Mouse (Mus musculus): Measurements from ENCODE around the gene 1700022I11Rik. TPM values are rescaled to one million over a fixed set of nuclear protein-coding genes. Genes with fewer than 3 reads are reported as not detected.

1700022I11Rik gene
- polyA plus RNA-seq, 1 experiment from 2014 or later: 0.51 TPM

GRCm38 (mm10) chr4:43002756-43003439 is 33.5 kb downstream of the 1700022I11Rik start:
- Histone ChIP-seq H3K4me3 (no peak overlapping the region), H3K9ac (no peak overlapping the region), H3K27ac (replicated peaks) (no peak overlapping the region), H3K9me3 (no peaks in the 10 kb centered on the region), H3K36me3 (peaks cover 20% of the 10 kb centered on the region; the same call in 1 of the 2 replicates), H3K4me2 (no peak overlapping the region), H3K27me3 (replicated peaks) (no peaks in the 10 kb centered on the region), H3K4me1 (peaks cover 11% of the 10 kb centered on the region)
- 75% methylated on average over 12 of the region's 12 CpGs for WGBS
- ATAC-seq (ENCODE audit: extremely low read depth, insufficient number of reproducible peaks, low FRiP score, low TSS enrichment): no peak

GRCm38 (mm10) chr4:43004951-43005350 is 35.5 kb downstream of the 1700022I11Rik start:
- no peak overlapping the region for H3K4me3 ChIP-seq
- H3K4me1 ChIP-seq: peaks cover 10% of the 10 kb centered on the region
- 85% methylated on average over 3 of the region's 3 CpGs for WGBS

GRCm38 (mm10) chr4:43005765-43006164 is 36.4 kb downstream of the 1700022I11Rik start:
- H3K4me3 ChIP-seq: no peak overlapping the region
- peaks cover 18% of the 10 kb centered on the region; the same call in 1 of the 2 replicates for H3K36me3 ChIP-seq
- no peak for ATAC-seq (ENCODE audit: extremely low read depth, insufficient number of reproducible peaks, low FRiP score, low TSS enrichment)
- no peaks in the 10 kb centered on the region for H3K9me3 ChIP-seq
- H3K9ac ChIP-seq: no peak overlapping the region
- WGBS: 64% methylated on average over 2 of the region's 2 CpGs
- no peak overlapping the region for H3K27ac ChIP-seq (replicated peaks)
- peaks cover 12% of the 10 kb centered on the region for H3K4me1 ChIP-seq
- no peaks in the 10 kb centered on the region for H3K27me3 ChIP-seq (replicated peaks)
- no peak overlapping the region for H3K4me2 ChIP-seq

More at GRCm38 (mm10) chr4:43004951-43005350, 35.5 kb downstream of the 1700022I11Rik start:
- Histone ChIP-seq H3K27me3 (replicated peaks) (no peaks in the 10 kb centered on the region), H3K9ac (no peak overlapping the region), H3K27ac (replicated peaks) (no peak overlapping the region), H3K4me2 (no peak overlapping the region), H3K9me3 (no peaks in the 10 kb centered on the region), H3K36me3 (peaks cover 18% of the 10 kb centered on the region; the same call in 1 of the 2 replicates)
- ATAC-seq (ENCODE audit: extremely low read depth, insufficient number of reproducible peaks, low FRiP score, low TSS enrichment): no peak

- Histone ChIP-seq H3K27ac (replicated peaks) (peak within 1 kb of the TSS; percentile 46; the same call in 1 of the 2 replicates), H3K9me3 (no peaks in the 10 kb centered on the region), H3K4me2 (peak within 1 kb of the TSS; percentile 81), H3K9ac (peak within 1 kb of the TSS; percentile 84), H3K27me3 (replicated peaks) (no peaks in the 10 kb centered on the region), H3K36me3 (peaks cover 8% of the 10 kb centered on the region; the same call in 1 of the 2 replicates), H3K4me1 (peaks cover 21% of the 10 kb centered on the region), H3K4me3 (peak within 1 kb of the TSS; percentile 71)
- under 1% methylated on average over 37 of the region's 37 CpGs for WGBS
- ATAC-seq (ENCODE audit: extremely low read depth, insufficient number of reproducible peaks, low FRiP score, low TSS enrichment): peak; percentile 75
Observed at GRCm38 (mm10) chr4:43010161-43011038, 41.0 kb downstream of the 1700022I11Rik start, which contains the start of gene Fancg. Fancg (minus strand) TSS chr4:43010506.

GRCm38 (mm10) chr4:43012091-43012490 is 42.7 kb downstream of the 1700022I11Rik start:
- ATAC-seq (ENCODE audit: extremely low read depth, insufficient number of reproducible peaks, low FRiP score, low TSS enrichment): no peak
- H3K27ac ChIP-seq (replicated peaks): no peak overlapping the region
- no peaks in the 10 kb centered on the region for H3K9me3 ChIP-seq
- H3K4me1 ChIP-seq: peaks cover 21% of the 10 kb centered on the region
- no peak overlapping the region for H3K4me3 ChIP-seq
- no peak overlapping the region for H3K4me2 ChIP-seq
- peaks cover 7% of the 10 kb centered on the region for H3K36me3 ChIP-seq
- H3K9ac ChIP-seq: no peak overlapping the region
- WGBS: 94% methylated on average over 1 of the region's 1 CpGs
- no peaks in the 10 kb centered on the region for H3K27me3 ChIP-seq (replicated peaks)

GRCm38 (mm10) chr4:43018156-43018555 is 48.8 kb downstream of the 1700022I11Rik start:
- H3K36me3 ChIP-seq: peaks cover 68% of the 10 kb centered on the region
- no peak overlapping the region for H3K4me2 ChIP-seq
- peaks cover 9% of the 10 kb centered on the region for H3K4me1 ChIP-seq
- no peaks in the 10 kb centered on the region for H3K27me3 ChIP-seq (replicated peaks)
- ATAC-seq (ENCODE audit: extremely low read depth, insufficient number of reproducible peaks, low FRiP score, low TSS enrichment): no peak
- no peak overlapping the region for H3K9ac ChIP-seq
- 87% methylated on average over 4 of the region's 4 CpGs for WGBS
- no peak overlapping the region for H3K4me3 ChIP-seq
- no peaks in the 10 kb centered on the region for H3K9me3 ChIP-seq
- H3K27ac ChIP-seq (replicated peaks): no peak overlapping the region

- H3K27ac ChIP-seq (replicated peaks): no peak overlapping the region
- H3K9ac ChIP-seq: no peak overlapping the region
- H3K4me1 ChIP-seq: peaks cover 4% of the 10 kb centered on the region
- H3K4me2 ChIP-seq: no peak overlapping the region
- peaks cover 78% of the 10 kb centered on the region for H3K36me3 ChIP-seq
- H3K27me3 ChIP-seq (replicated peaks): no peaks in the 10 kb centered on the region
- ATAC-seq (ENCODE audit: extremely low read depth, insufficient number of reproducible peaks, low FRiP score, low TSS enrichment): no peak
- no peaks in the 10 kb centered on the region for H3K9me3 ChIP-seq
- WGBS: 87% methylated on average over 10 of the region's 10 CpGs
- no peak overlapping the region for H3K4me3 ChIP-seq
Observed at GRCm38 (mm10) chr4:43019176-43019575, 49.8 kb downstream of the 1700022I11Rik start.

GRCm38 (mm10) chr4:43019641-43020465 is 50.4 kb downstream of the 1700022I11Rik start:
- 82% methylated on average over 23 of the region's 23 CpGs for WGBS

GRCm38 (mm10) chr4:43020876-43021275 is 51.5 kb downstream of the 1700022I11Rik start:
- H3K4me2 ChIP-seq: no peak overlapping the region
- H3K36me3 ChIP-seq: peaks cover 82% of the 10 kb centered on the region
- H3K9me3 ChIP-seq: no peaks in the 10 kb centered on the region
- WGBS: 80% methylated on average over 16 of the region's 16 CpGs
- H3K4me1 ChIP-seq: peaks cover 13% of the 10 kb centered on the region
- no peaks in the 10 kb centered on the region for H3K27me3 ChIP-seq (replicated peaks)
- H3K4me3 ChIP-seq: no peak overlapping the region
- H3K9ac ChIP-seq: no peak overlapping the region
- ATAC-seq (ENCODE audit: extremely low read depth, insufficient number of reproducible peaks, low FRiP score, low TSS enrichment): no peak
- no peak overlapping the region for H3K27ac ChIP-seq (replicated peaks)

More at GRCm38 (mm10) chr4:43019641-43020465, 50.4 kb downstream of the 1700022I11Rik start:
- Histone ChIP-seq H3K9me3 (no peaks in the 10 kb centered on the region), H3K4me1 (peaks cover 10% of the 10 kb centered on the region), H3K4me3 (no peak overlapping the region), H3K4me2 (no peak overlapping the region), H3K27ac (replicated peaks) (no peak overlapping the region), H3K27me3 (replicated peaks) (no peaks in the 10 kb centered on the region), H3K9ac (no peak overlapping the region), H3K36me3 (peaks cover 82% of the 10 kb centered on the region)
- no peak for ATAC-seq (ENCODE audit: extremely low read depth, insufficient number of reproducible peaks, low FRiP score, low TSS enrichment)

- Histone ChIP-seq H3K4me2 (no peak overlapping the region), H3K4me3 (no peak overlapping the region), H3K9ac (no peak overlapping the region), H3K27ac (replicated peaks) (no peak overlapping the region), H3K36me3 (peaks cover 85% of the 10 kb centered on the region), H3K4me1 (peaks cover 13% of the 10 kb centered on the region), H3K9me3 (no peaks in the 10 kb centered on the region), H3K27me3 (replicated peaks) (no peaks in the 10 kb centered on the region)
- ATAC-seq (ENCODE audit: extremely low read depth, insufficient number of reproducible peaks, low FRiP score, low TSS enrichment): no peak
- WGBS: 76% methylated on average over 17 of the region's 17 CpGs
Observed at GRCm38 (mm10) chr4:43021341-43021740, 51.9 kb downstream of the 1700022I11Rik start.

Data from heart, embryonic 13.5 days (tissue).